In the genomic region with DNA sequence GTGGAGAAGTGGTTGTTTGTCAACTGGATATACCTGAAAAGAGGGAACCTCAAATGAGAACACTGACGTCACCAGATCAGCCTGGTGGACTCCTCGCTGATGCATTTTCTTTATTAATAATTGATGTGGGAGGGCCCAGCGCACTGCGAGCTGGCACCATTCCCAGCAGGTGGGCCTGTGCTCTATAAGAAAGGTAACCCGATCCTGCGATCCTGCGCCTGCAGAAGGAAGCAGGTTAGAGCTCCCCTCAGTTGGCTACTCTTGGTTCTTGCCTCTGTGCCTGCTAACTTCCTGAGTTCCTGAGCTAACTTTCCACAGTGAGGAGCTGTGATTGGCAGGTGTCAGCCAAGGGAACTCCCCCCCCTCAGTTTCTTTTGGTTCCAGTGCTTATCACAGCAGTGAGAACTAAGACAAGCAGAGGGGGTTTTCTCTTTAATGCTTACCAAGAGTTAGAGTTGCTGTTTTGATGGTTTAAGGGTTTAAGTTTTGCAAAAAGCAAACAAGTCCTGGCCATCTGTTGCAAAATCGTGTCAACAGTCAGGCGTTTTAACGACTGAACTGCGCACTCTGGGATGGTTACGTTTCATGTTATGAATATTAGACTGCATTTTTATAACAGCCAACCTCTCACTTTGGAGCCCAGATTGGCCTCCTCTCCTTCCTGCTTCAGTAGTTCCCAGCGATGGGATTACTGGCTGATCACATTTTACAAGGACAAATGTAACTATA, we compare ENCODE assay signal across 10 mouse cellular contexts. TPM values are rescaled to one million over a fixed set of nuclear protein-coding genes. Genes with fewer than 3 reads are reported as not detected.
DNase-seq lines count a peak whose midpoint lies in the region; ATAC-seq and TF ChIP-seq lines count a peak whose summit lies in the region.
"Had no signal": no experiment of that assay in that cellular context is flagged by ENCODE, and none has a peak within 500 bp of the region (broad histone marks: within the 10 kb centered on the region; RNA-seq: fewer than 3 reads in every experiment).

No protein-coding gene starts in this region.

- no peaks in the 10 kb centered on the region for H3K36me3 ChIP-seq in embryonic facial prominence, embryonic 15.5 days
- no peaks in the 10 kb centered on the region for H3K36me3 ChIP-seq in intestine, embryonic 16.5 days (ENCODE audit: control insufficient read depth, insufficient read depth, low read length)
- H3K36me3 ChIP-seq in midbrain, postnatal 0 days (ENCODE audit: insufficient read depth, low read length): no peaks in the 10 kb centered on the region

- DNase-seq in kidney, postnatal 10 days: peak; percentile 9
- no peak for DNase-seq in kidney, adult 11 months
- DNase-seq in midbrain, postnatal 0 days (ENCODE audit: low spot score): no peak
- DNase-seq in T-cell, adult 2 months (ENCODE audit: low spot score): no peak
- DNase-seq in layer of hippocampus, adult 18-20 months (ENCODE audit: low spot score in 2 of 2): no peak
- no peak for DNase-seq in retina, embryonic 14.5 days (ENCODE audit: low spot score)

- peaks cover 95% of the 10 kb centered on the region for H3K27me3 ChIP-seq in embryonic facial prominence, embryonic 15.5 days
- peaks cover 72% of the 10 kb centered on the region for H3K27me3 ChIP-seq in intestine, embryonic 16.5 days (replicated peaks; ENCODE audit: control insufficient read depth, insufficient read depth, low read length)
- H3K27me3 ChIP-seq in midbrain, postnatal 0 days (ENCODE audit: insufficient read depth, low read length): peaks cover 71% of the 10 kb centered on the region

- no peak for ATAC-seq in embryonic facial prominence, embryonic 15.5 days (ENCODE audit: insufficient number of reproducible peaks, low FRiP score, low TSS enrichment, low read depth)
- ATAC-seq in intestine, embryonic 16.5 days: no peak; the same call in 1 of the 2 replicates
- no peak for ATAC-seq in midbrain, postnatal 0 days (ENCODE audit: low FRiP score)

- peak overlapping the region; percentile 40 for H3K4me3 ChIP-seq in embryonic facial prominence, embryonic 15.5 days (replicated peaks)
- H3K4me3 ChIP-seq in intestine, embryonic 16.5 days (ENCODE audit: low read length): peak overlapping the region; percentile 46; the same call in 1 of the 2 replicates
- H3K4me3 ChIP-seq in midbrain, postnatal 0 days (ENCODE audit: low read depth, low read length): peak overlapping the region; percentile 49

- TF ChIP-seq CTCF in midbrain, postnatal 0 days (IDR thresholded peaks at IDR 0.05): no peak

- no peak overlapping the region for H3K27ac ChIP-seq in embryonic facial prominence, embryonic 15.5 days (replicated peaks)
- H3K27ac ChIP-seq in intestine, embryonic 16.5 days (ENCODE audit: low read length): no peak overlapping the region
- no peak overlapping the region for H3K27ac ChIP-seq in midbrain, postnatal 0 days (ENCODE audit: low read depth, low read length)
- H3K27ac ChIP-seq: macrophage had no signal

- peak overlapping the region; percentile 73 for H3K4me2 ChIP-seq in embryonic facial prominence, embryonic 15.5 days (replicated peaks)
- peak overlapping the region; percentile 66; the same call in 1 of the 2 replicates for H3K4me2 ChIP-seq in intestine, embryonic 16.5 days (ENCODE audit: low read depth, low read length)
- H3K4me2 ChIP-seq in midbrain, postnatal 0 days (ENCODE audit: low read depth, low read length, poor library complexity, severe bottlenecking): peak overlapping the region; percentile 86

- no peak overlapping the region for H3K9ac ChIP-seq in embryonic facial prominence, embryonic 15.5 days
- H3K9ac ChIP-seq in intestine, embryonic 16.5 days (ENCODE audit: low read depth, low read length): no peak overlapping the region
- H3K9ac ChIP-seq in midbrain, postnatal 0 days (replicated peaks; ENCODE audit: low read length, poor library complexity, severe bottlenecking): no peak overlapping the region

- peaks cover 29% of the 10 kb centered on the region for H3K4me1 ChIP-seq in embryonic facial prominence, embryonic 15.5 days
- H3K4me1 ChIP-seq in intestine, embryonic 16.5 days (ENCODE audit: control insufficient read depth, insufficient read depth, low read length): peaks cover 12% of the 10 kb centered on the region
- H3K4me1 ChIP-seq in midbrain, postnatal 0 days (ENCODE audit: insufficient read depth, low read length): peaks cover 4% of the 10 kb centered on the region; the same call in 1 of the 2 replicates

- H3K9me3 ChIP-seq in embryonic facial prominence, embryonic 15.5 days (replicated peaks): no peaks in the 10 kb centered on the region
- H3K9me3 ChIP-seq in intestine, embryonic 16.5 days (ENCODE audit: control insufficient read depth, low read length): no peaks in the 10 kb centered on the region
- H3K9me3 ChIP-seq in midbrain, postnatal 0 days (ENCODE audit: low read length): no peaks in the 10 kb centered on the region

- whole genome bisulfite sequencing in embryonic facial prominence, embryonic 15.5 days: 4% methylated on average over 13 of the region's 13 CpGs
- 9% methylated on average over 13 of the region's 13 CpGs for WGBS in intestine, embryonic 16.5 days
- WGBS in midbrain, postnatal 0 days: 6% methylated on average over 13 of the region's 13 CpGs

RNA-seq across cellular contexts. Expression of a gene that starts 0.7 kb away (rescaled TPM):
- polyA plus RNA-seq in embryonic facial prominence, embryonic 15.5 days (2015; fragmentation: Nextera tagmentation; extraction: Ambion mirVana): 3.8 and 6.4 TPM in 2 replicates
- polyA plus RNA-seq in intestine, embryonic 16.5 days (2015; fragmentation: Nextera tagmentation; extraction: Ambion mirVana): not detected in 2 replicates
- total RNA-seq in midbrain, postnatal 0 days (2014; rRNA removed): 153 and 196 TPM in 2 replicates
- 167 and 180 TPM in 2 replicates for polyA plus RNA-seq in midbrain, postnatal 0 days (2015; fragmentation: Nextera tagmentation; extraction: Ambion mirVana)
- 100 to 1,000 TPM in 1 of 2 experiments, 10 to 100 TPM in 1; 100.0 to 102 TPM for total RNA-seq in layer of hippocampus, adult 18-20 months (2021)
- total RNA-seq: gastrocnemius, postnatal 25 days had no signal
- polyA plus RNA-seq: macrophage had no signal

RNA-seq across cellular contexts. Expression of a gene that starts 43.6 kb away (rescaled TPM):
- 1.4 and 3.2 TPM in 2 replicates for polyA plus RNA-seq in embryonic facial prominence, embryonic 15.5 days (2015; fragmentation: Nextera tagmentation; extraction: Ambion mirVana)
- polyA plus RNA-seq in intestine, embryonic 16.5 days (2015; fragmentation: Nextera tagmentation; extraction: Ambion mirVana): not detected in 2 replicates
- total RNA-seq in midbrain, postnatal 0 days (2014; rRNA removed): 36.0 and 58.4 TPM in 2 replicates
- polyA plus RNA-seq in midbrain, postnatal 0 days (2015; fragmentation: Nextera tagmentation; extraction: Ambion mirVana): 13.3 and 15.7 TPM in 2 replicates
- 10 to 100 TPM; 23.1 to 25.2 TPM for total RNA-seq in layer of hippocampus, adult 18-20 months (2021)
- total RNA-seq: gastrocnemius, postnatal 25 days had no signal
- polyA plus RNA-seq: macrophage had no signal

Comparison
In these comparisons a context has a peak if more than half of its experiments do, and no peak if none do; other contexts are left out.
1. RNA of a gene that starts 0.7 kb away (polyA plus RNA-seq): 167 to 180 TPM in midbrain, postnatal 0 days; 3.8 to 6.4 TPM in embryonic facial prominence, embryonic 15.5 days and not detected in intestine, embryonic 16.5 days; every median in the first group is over 10 times any median in the second.
2. Peak in every context shown above with its lines, with median percentiles within 50 percentile points of each other: H3K4me2 ChIP-seq and H3K4me3 ChIP-seq.